Mouse (Mus musculus): ENCODE data around the gene Mus81. TPM values are rescaled to one million over a fixed set of nuclear protein-coding genes. Genes with fewer than 3 reads are reported as not detected.
A peak's percentile ranks its signal among the peaks of the same experiment; 100 is the strongest.

Mus81 gene
- total RNA-seq, 2 experiments from 2014 or later, result 11.6 to 28.8 TPM

- peak; percentile 79 for ATAC-seq (replicated peaks; ENCODE audit: poor library complexity)
Measured at GRCm38 (mm10) chr19:5473720-5474119, 14.5 kb downstream of the Mus81 start, which contains the start of gene Efemp2. Gene Efemp2, plus strand, starts transcription at chr19:5473954.

GRCm38 (mm10) chr19:5472857-5473256 lies 15.3 kb downstream of the Mus81 start:
- no peak for ATAC-seq (replicated peaks; ENCODE audit: poor library complexity)

- ATAC-seq (replicated peaks; ENCODE audit: poor library complexity), result no peak
Measured at GRCm38 (mm10) chr19:5471846-5472245, 16.4 kb downstream of the Mus81 start.

GRCm38 (mm10) chr19:5468374-5468773 lies 19.8 kb downstream of the Mus81 start, which contains the start of gene Ctsw:
Gene Ctsw, minus strand, starts transcription at chr19:5468507.
- peak; percentile 29; the same call in 1 of the 2 replicates for ATAC-seq (replicated peaks; ENCODE audit: poor library complexity)

GRCm38 (mm10) chr19:5466916-5467500 lies 21.2 kb downstream of the Mus81 start:
- ATAC-seq (replicated peaks; ENCODE audit: poor library complexity), result no peak

- ATAC-seq (replicated peaks; ENCODE audit: poor library complexity), result no peak
Measured at GRCm38 (mm10) chr19:5465037-5465436, 23.2 kb downstream of the Mus81 start.

GRCm38 (mm10) chr19:5463791-5464562 lies 24.2 kb downstream of the Mus81 start:
- 0 out of 2 replicates have a peak, but pooled peaks have one; percentile 33 for ATAC-seq (replicated peaks; ENCODE audit: poor library complexity)

GRCm38 (mm10) chr19:5463212-5463611 lies 25.0 kb downstream of the Mus81 start:
- no peak for ATAC-seq (replicated peaks; ENCODE audit: poor library complexity)

- no peak for ATAC-seq (replicated peaks; ENCODE audit: poor library complexity)
Measured at GRCm38 (mm10) chr19:5461411-5461810, 26.8 kb downstream of the Mus81 start.

- ATAC-seq (replicated peaks; ENCODE audit: poor library complexity), result peak; percentile 74
Measured at GRCm38 (mm10) chr19:5460465-5460911, 27.7 kb downstream of the Mus81 start, which contains the start of gene Fibp. Gene Fibp, plus strand, starts transcription at chr19:5460615.

- no peak for ATAC-seq (replicated peaks; ENCODE audit: poor library complexity)
Measured at GRCm38 (mm10) chr19:5459896-5460295, 28.3 kb downstream of the Mus81 start.

- ATAC-seq (replicated peaks; ENCODE audit: poor library complexity), result no peak
Measured at GRCm38 (mm10) chr19:5459019-5459418, 29.2 kb downstream of the Mus81 start.

GRCm38 (mm10) chr19:5457746-5458442 lies 30.3 kb downstream of the Mus81 start, which contains the start of gene Ccdc85b:
Gene Ccdc85b, minus strand, starts transcription at chr19:5457894.
- ATAC-seq (replicated peaks; ENCODE audit: poor library complexity), result no peak

- ATAC-seq (replicated peaks; ENCODE audit: poor library complexity), result peak; percentile 85
Measured at GRCm38 (mm10) chr19:5456922-5457745, 31.1 kb downstream of the Mus81 start.

- ATAC-seq (replicated peaks; ENCODE audit: poor library complexity), result no peak
Measured at GRCm38 (mm10) chr19:5456241-5456921, 31.8 kb downstream of the Mus81 start.

GRCm38 (mm10) chr19:5455568-5455967 lies 32.6 kb downstream of the Mus81 start:
- no peak for ATAC-seq (replicated peaks; ENCODE audit: poor library complexity)

GRCm38 (mm10) chr19:5455037-5455436 lies 33.2 kb downstream of the Mus81 start:
- ATAC-seq (replicated peaks; ENCODE audit: poor library complexity), result no peak

GRCm38 (mm10) chr19:5451766-5452165 lies 36.4 kb downstream of the Mus81 start:
- ATAC-seq (replicated peaks; ENCODE audit: poor library complexity), result no peak

GRCm38 (mm10) chr19:5449673-5450072 lies 38.5 kb downstream of the Mus81 start:
- ATAC-seq (replicated peaks; ENCODE audit: poor library complexity), result no peak

All from megakaryocyte progenitor cell, adult 5-6 weeks (primary cell).